Mouse (Mus musculus) forebrain, embryonic 10.5 days (tissue): ENCODE measurements around the gene Lnp1. TPM values are rescaled to one million over a fixed set of nuclear protein-coding genes. Genes with fewer than 3 reads are reported as not detected.
"Not testable (repeated sequence)": the region's sequence is repeated elsewhere in the genome, so short reads cannot be mapped to it uniquely, and the experiment has no call there.

Experiments
- DNase-seq: peaks from one replicate; pipeline ENCODE4 v3.0.0-alpha.2; 2017; ENCODE audit warnings: low spot score; ENCODE audit errors: extremely low spot score
- H3K27ac ChIP-seq: fragments of 300-500 bp; sonication (generic); 2 replicates; pipeline ENCODE4 v1.5.1; 2016; ENCODE audit warnings: mild to moderate bottlenecking
- H3K27me3 ChIP-seq: fragments of 300-500 bp; sonication (generic); 2 replicates; pipeline ENCODE4 v1.6.1; 2016; ENCODE audit warnings: mild to moderate bottlenecking; ENCODE audit not compliant: poor library complexity, severe bottlenecking
- H3K36me3 ChIP-seq: fragments of 300-500 bp; sonication (generic); replicated peaks from 2 replicates; pipeline ENCODE4 v1.6.1; 2016; ENCODE audit warnings: mild to moderate bottlenecking, moderate library complexity
- H3K4me1 ChIP-seq: fragments of 300-500 bp; sonication (generic); 2 replicates; pipeline ENCODE4 v1.6.1; 2016
- H3K4me3 ChIP-seq: fragments of 300-500 bp; sonication (generic); 2 replicates; pipeline ENCODE4 v1.5.1; 2016; ENCODE audit warnings: mild to moderate bottlenecking, moderate library complexity
- H3K9me3 ChIP-seq: fragments of 300-500 bp; sonication (generic); 2 replicates; pipeline ENCODE4 v1.6.1; 2016; ENCODE audit warnings: mild to moderate bottlenecking, moderate library complexity
- WGBS: fragments of 180-500 bp; shearing (Covaris S2); methylation state at CpG from one replicate; pipeline ENCODE4 v1.1.7; 2016; 5-methylcytosine and 5-hydroxymethylcytosine counted together
- polyA plus RNA-seq: library from polyadenylated mRNA; unstranded; fragments of >200 nt; fragmentation: Nextera tagmentation; extraction: Ambion mirVana; gene quantifications from 2 replicates; pipeline ENCODE4 v1.2.1, GENCODE M21; 2016

Gene Lnp1
- not detected in 2 replicates for polyA plus RNA-seq

DNA sequence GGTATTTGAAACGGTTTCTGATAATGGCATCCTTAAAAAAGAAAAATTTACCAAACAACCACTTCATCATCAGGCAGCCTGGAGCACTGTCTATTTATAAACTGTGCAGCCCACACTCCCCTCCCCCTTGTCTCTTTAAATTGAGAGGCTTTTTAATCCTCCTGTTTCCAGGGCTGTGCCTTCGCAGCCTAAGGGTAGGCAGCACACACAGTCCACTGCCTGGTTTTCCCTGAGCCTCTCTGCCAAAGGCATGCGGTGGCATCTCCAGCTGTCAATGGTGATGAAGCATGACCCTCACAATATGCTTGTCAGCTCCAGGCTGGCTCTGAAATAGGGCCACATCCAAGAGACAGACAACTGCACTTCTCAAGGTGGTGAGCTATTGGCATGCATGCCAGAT is at the start of gene Lnp1:
TSS of gene Lnp1 (minus strand) at position 39 of the 400 bp plus-strand sequence.
- 63% methylated on average over 3 of the region's 3 CpGs for WGBS
- H3K9me3 ChIP-seq: no peaks in the 10 kb centered on the region
- H3K4me3 ChIP-seq: no peak within 1 kb of the TSS
- no peaks in the 10 kb centered on the region for H3K27me3 ChIP-seq
- no peak for DNase-seq
- no peaks in the 10 kb centered on the region for H3K4me1 ChIP-seq
- H3K27ac ChIP-seq: no peak within 1 kb of the TSS
- H3K36me3 ChIP-seq: no peaks in the 10 kb centered on the region

DNA sequence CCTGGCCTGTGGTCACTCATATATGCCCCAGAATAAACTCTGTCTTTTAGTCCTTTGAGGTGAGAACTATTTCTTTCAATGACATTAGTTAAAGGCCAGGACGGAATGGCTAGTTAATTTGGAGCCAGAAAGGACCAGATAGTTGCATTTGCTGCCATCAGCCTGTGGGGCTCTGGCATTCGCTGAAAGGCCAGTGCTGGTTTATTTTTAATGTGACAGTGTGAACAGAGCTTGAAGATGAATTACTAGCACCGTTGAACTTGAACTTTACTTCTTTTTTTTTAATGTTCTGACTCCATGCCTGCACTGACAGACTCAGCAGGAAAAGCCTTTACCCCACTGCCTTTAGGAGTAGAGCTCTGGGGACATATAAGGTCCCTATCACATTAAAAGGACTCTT is 46.8 kb upstream of the Lnp1 start:
- Histone ChIP-seq H3K27ac (no peak overlapping the region), H3K36me3 (no peaks in the 10 kb centered on the region), H3K9me3 (no peaks in the 10 kb centered on the region), H3K4me3 (no peak overlapping the region), H3K27me3 (no peaks in the 10 kb centered on the region), H3K4me1 (no peaks in the 10 kb centered on the region)
- DNase-seq: no peak
- WGBS: 77% methylated on average over 3 of the region's 3 CpGs

DNA sequence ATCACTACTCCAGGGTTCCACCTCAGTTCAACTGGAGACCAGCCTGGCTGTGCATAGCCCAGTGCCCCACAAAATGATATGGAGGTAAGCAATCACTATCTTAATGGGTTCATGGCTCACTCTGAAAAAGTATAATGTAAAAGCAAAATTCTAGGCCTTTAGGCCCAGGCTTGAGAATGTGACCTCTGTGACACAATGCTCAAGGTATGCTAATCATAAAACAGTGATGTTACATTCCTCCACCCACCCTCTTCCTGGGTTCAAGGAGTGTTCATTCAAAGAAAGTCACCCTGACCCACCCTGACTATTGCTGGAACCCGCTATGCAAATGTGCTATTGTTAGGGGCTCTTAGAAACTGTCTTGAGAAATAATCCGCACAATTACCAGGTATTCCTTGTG is 30.4 kb upstream of the Lnp1 start:
- not testable (repeated sequence) for H3K36me3 ChIP-seq

DNA sequence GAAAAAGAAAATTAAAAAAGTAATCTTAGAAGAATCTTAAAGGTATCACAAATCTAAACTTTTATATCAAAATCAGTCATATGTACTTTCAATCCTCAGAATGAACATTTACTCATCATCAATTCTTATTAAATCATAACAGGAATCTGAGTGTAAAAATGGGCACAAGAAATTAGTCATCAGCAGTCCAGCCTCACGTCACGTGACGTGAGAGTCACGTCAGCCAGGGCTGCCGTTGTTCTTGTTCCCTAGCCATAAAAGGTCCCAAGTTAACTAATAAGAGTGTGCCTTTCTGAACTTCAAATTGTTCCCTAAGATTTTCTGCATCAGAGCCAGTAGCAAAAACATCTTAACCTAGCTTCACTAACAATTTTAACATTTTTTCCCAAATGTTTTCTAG is 21.2 kb upstream of the Lnp1 start:
- no peaks in the 10 kb centered on the region for H3K27me3 ChIP-seq
- no peaks in the 10 kb centered on the region for H3K36me3 ChIP-seq
- no peaks in the 10 kb centered on the region for H3K9me3 ChIP-seq
- no peaks in the 10 kb centered on the region for H3K4me1 ChIP-seq
- DNase-seq: no peak
- WGBS: 93% methylated on average over 5 of the region's 5 CpGs
- no peak overlapping the region for H3K4me3 ChIP-seq
- no peak overlapping the region for H3K27ac ChIP-seq

More for the DNA sequence above, 30.4 kb upstream of the Lnp1 start:
- H3K4me3 ChIP-seq, DNase-seq, H3K27ac ChIP-seq, H3K9me3 ChIP-seq, H3K27me3 ChIP-seq, H3K4me1 ChIP-seq: not testable (repeated sequence)
- 92% methylated on average over 2 of the region's 2 CpGs for WGBS

DNA sequence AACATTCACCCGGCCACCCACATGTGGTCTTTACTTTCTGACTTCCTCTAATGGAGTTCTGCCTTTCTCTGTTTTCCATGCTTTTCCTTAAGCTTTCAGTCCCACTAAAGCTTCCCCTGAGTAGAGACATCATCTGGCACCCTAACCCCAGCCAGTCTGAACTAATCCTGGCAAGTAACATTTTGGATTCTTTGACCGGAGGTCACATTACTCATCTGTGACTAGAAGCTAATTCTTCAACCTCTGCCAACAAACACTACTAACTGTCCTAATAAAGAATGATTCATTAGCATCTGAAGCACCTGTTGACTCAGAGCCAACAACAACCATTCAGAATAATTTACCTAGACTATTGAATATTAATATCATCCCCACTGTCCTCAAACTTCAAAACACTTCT is 14.5 kb upstream of the Lnp1 start:
- no peak for DNase-seq
- 90% methylated on average over 2 of the region's 2 CpGs for WGBS
- no peaks in the 10 kb centered on the region for H3K9me3 ChIP-seq

DNA sequence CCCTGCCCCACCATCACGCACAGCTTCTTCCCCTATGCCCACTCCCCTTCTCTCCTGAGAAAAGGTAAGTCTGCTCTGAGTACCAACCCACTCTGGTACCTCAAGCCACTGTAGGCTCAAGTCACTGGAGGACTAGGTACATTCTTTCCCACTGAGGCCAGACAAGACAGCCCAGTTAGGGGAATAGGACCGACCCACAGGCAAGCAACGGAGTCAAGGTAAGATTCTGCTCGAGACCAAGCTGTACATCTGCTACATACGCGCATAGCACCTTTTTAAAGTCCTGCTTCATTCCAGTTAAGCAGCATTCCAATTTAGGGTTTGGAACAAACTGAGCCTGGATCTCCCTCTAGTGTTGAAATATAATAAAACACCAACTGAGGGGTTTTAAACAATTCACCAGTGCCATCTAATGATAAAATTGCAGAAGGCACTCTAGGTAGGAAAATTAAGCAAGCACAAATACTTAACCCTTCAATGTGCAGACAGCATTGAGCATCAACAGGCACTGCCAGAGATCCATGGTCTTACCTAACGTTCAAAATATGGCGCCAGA is 7.7 kb downstream of the Lnp1 start:
- Histone ChIP-seq H3K27ac (no peak overlapping the region), H3K4me1 (no peaks in the 10 kb centered on the region), H3K36me3 (no peaks in the 10 kb centered on the region), H3K9me3 (no peaks in the 10 kb centered on the region), H3K27me3 (no peaks in the 10 kb centered on the region), H3K4me3 (no peak overlapping the region)
- DNase-seq: no peak
- 32% methylated on average over 8 of the region's 8 CpGs for WGBS

More for the DNA sequence above, 14.5 kb upstream of the Lnp1 start:
- H3K27ac ChIP-seq: no peak overlapping the region
- no peaks in the 10 kb centered on the region for H3K27me3 ChIP-seq
- H3K36me3 ChIP-seq: no peaks in the 10 kb centered on the region
- no peaks in the 10 kb centered on the region for H3K4me1 ChIP-seq
- no peak overlapping the region for H3K4me3 ChIP-seq

DNA sequence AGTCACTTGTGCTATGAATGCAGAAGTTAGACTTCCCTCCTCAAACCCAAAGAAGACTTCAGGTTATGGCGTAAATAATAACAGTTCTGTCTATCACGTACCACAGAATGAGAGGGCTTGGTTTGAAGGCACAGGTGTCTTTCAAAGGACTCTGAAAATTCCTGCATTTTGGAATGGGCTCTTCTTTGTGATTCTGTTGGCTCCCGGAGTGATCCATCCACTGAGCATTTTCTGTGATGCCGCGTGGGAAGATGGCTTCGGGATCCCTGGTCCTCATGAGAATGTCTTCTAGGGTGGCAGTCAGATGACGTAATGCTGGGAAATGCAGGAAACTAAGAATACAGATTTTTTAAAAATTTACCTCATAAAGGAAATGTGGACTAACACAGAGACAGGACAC is 10.6 kb downstream of the Lnp1 start:
- 88% methylated on average over 7 of the region's 7 CpGs for WGBS
- Histone ChIP-seq H3K36me3 (no peaks in the 10 kb centered on the region), H3K27me3 (no peaks in the 10 kb centered on the region), H3K9me3 (no peaks in the 10 kb centered on the region), H3K4me1 (no peaks in the 10 kb centered on the region), H3K4me3 (no peak overlapping the region), H3K27ac (no peak overlapping the region)
- no peak for DNase-seq

DNA sequence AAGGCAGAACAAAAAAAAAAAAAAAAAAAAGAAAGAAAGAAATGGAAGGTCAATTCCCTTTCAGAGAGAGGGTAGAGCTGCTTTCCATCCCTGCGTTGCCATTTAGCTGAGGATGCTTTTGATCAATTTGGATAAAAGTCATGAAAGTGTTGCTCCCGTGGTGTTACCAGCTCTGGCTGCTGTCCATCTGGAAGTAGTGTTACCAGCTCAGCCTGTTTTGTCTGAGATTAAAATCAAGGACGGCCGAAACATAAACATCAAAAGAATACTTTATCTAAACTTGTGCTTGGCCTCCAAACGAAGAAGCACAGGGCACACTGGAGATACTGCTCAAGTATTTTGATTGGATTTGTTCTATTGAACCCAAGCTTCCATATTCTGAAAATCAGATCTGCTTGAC is 18.9 kb downstream of the Lnp1 start:
- Histone ChIP-seq H3K36me3 (no peaks in the 10 kb centered on the region), H3K27ac (no peak overlapping the region), H3K4me1 (no peaks in the 10 kb centered on the region), H3K9me3 (no peaks in the 10 kb centered on the region), H3K27me3 (no peaks in the 10 kb centered on the region), H3K4me3 (no peak overlapping the region)
- WGBS: 79% methylated on average over 5 of the region's 5 CpGs
- DNase-seq: no peak

DNA sequence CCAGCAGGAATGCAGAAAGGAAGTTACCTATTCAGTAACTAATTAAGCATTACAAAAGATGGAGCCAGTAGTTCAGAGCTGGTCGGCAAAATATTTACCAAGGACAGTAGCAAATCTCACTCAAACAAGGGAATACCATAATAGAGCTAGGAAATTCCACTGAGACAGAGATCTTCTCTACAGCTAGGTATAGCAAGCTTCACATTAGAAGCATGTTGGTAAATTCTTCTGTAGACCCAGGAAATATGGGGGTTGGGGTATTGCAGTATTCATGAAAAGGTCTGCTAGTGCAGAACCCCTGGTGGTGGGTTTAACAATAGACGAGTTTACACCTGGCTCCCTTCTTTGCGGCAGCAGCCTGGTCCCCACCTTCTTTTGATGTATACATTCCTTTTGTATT is 25.7 kb downstream of the Lnp1 start:
- 76% methylated on average over 3 of the region's 3 CpGs for WGBS
- not testable (repeated sequence) for H3K27me3 ChIP-seq, H3K4me1 ChIP-seq, H3K27ac ChIP-seq, H3K4me3 ChIP-seq, H3K9me3 ChIP-seq, DNase-seq, H3K36me3 ChIP-seq

DNA sequence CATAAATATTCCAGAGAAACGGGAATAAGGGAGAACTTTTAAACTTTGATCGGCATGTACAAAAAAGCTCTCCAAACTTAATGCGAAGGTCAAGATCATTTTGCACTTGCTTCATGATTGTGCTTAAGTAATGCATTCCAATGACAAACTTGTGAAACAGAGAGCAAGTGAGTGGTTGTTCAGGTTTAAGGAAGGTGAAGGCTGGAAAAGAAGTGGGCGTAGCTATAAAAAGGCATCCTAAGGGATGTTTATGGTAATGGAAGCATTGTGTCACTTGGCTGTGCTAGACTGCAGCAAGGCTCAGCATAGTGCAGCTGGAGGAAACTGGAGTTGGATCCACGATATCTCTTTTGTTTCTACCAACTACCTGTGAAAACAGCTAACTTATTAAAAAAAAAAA is 36.3 kb downstream of the Lnp1 start:
- Histone ChIP-seq H3K27me3 (no peaks in the 10 kb centered on the region), H3K4me1 (no peaks in the 10 kb centered on the region), H3K36me3 (no peaks in the 10 kb centered on the region), H3K9me3 (no peaks in the 10 kb centered on the region), H3K4me3 (no peak overlapping the region), H3K27ac (no peak overlapping the region)
- 90% methylated on average over 5 of the region's 5 CpGs for WGBS
- no peak for DNase-seq

DNA sequence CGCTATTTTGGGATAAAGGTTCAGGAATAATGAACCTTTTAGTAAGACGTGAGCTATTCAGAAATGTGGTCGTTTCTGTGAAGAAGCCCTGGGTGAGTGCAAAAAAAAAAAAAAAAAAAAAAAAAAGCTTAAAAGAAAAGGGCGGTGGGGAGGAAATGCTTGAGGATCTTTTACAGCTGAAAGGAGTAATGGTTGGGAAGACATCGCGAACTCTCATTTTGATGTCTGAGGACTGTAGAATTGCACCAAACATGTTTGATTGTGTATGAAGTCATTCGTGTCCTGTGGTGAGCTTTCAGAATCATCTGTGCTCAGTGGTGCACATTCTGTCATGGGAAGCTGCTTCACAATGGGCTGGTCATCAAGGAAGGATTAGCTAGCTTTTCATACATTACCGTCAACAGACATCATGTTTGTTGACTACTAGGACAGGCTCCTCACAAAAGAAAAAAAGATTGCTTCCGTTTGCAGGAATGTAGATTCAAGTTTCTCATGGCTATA is 41.2 kb downstream of the Lnp1 start:
- peak overlapping the region; percentile 58 for H3K4me3 ChIP-seq
- H3K27me3 ChIP-seq: peaks cover 5% of the 10 kb centered on the region; the same call in 1 of the 2 replicates
- no peak overlapping the region for H3K27ac ChIP-seq
- H3K4me1 ChIP-seq: peaks cover 8% of the 10 kb centered on the region
- WGBS: 22% methylated on average over 9 of the region's 9 CpGs
- H3K9me3 ChIP-seq: no peaks in the 10 kb centered on the region
- H3K36me3 ChIP-seq: no peaks in the 10 kb centered on the region
- DNase-seq: no peak

DNA sequence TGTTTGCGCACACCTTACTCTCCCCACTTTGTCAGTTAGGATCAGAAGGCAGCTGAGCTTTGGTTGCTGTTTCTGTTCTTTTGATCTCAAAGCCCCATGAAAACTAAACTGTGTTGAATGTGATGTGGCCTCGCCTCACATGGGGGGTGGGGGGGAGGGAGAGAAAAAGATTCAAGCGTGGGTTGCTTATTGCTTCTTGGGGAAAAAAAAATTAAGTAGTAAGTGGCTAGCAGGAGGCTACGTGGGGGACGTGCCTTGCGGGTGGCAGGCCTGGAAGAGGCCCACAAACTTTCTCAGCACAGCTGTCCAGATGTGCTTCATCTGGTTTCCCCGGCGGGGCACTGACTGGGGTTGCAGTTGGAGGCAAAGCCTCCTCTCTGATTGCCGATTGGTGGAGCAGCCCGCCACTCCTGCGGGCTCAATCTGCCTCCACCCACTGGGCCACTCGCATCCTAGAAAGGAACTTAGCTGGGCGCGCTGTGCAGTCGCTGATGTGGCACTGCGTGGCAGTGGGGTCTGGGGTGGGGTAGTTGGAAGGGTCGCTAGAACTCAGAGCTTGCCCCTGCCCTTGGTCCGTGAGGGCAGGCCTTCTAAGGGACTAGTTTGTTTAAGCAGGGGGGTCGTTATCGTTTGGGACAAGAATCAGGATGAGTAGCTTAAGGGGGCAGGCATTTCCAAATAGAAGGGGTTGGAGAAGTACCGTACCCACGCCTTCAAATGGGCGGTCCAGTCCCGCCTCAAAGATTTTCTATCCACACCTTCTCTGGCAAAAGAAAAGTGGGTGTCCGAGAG is 41.8 kb downstream of the Lnp1 start, which contains the start of gene Tmem45a:
TSS of gene Tmem45a (minus strand) at position 343 of the 792 bp plus-strand sequence.
- DNase-seq: peak; percentile 75
- H3K27me3 ChIP-seq: peaks cover 5% of the 10 kb centered on the region; the same call in 1 of the 2 replicates
- no peaks in the 10 kb centered on the region for H3K9me3 ChIP-seq
- no peaks in the 10 kb centered on the region for H3K36me3 ChIP-seq
- H3K4me3 ChIP-seq: peak within 1 kb of the TSS; percentile 58
- H3K4me1 ChIP-seq: peaks cover 8% of the 10 kb centered on the region
- peak within 1 kb of the TSS; percentile 71 for H3K27ac ChIP-seq
- WGBS: 5% methylated on average over 25 of the region's 25 CpGs

DNA sequence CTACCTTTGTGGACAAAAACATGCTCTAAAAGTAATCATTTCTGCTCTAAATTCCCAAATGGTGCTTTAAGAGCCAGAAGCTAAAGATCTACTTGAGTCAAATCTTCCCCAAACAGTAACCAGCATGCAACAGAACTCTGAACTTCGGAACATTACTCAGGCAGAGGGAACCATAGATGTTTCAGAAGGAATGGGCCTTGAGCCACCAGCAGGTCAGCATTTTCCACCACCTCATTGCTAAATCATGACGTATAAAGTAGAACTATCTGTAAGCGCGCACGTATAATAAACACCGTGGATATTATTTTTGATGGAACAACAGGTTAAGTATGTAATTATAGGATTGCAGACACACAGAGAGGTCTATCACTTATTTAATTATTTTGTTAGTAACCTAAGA is 43.0 kb downstream of the Lnp1 start:
- H3K4me3 ChIP-seq: no peak overlapping the region
- peaks cover 5% of the 10 kb centered on the region; the same call in 1 of the 2 replicates for H3K27me3 ChIP-seq
- peaks cover 8% of the 10 kb centered on the region for H3K4me1 ChIP-seq
- H3K9me3 ChIP-seq: no peaks in the 10 kb centered on the region
- 96% methylated on average over 6 of the region's 6 CpGs for WGBS
- no peak overlapping the region for H3K27ac ChIP-seq
- no peaks in the 10 kb centered on the region for H3K36me3 ChIP-seq
- DNase-seq: no peak
